Comparison of ENCODE assay signal across 1 mouse cellular context in the genomic region with DNA sequence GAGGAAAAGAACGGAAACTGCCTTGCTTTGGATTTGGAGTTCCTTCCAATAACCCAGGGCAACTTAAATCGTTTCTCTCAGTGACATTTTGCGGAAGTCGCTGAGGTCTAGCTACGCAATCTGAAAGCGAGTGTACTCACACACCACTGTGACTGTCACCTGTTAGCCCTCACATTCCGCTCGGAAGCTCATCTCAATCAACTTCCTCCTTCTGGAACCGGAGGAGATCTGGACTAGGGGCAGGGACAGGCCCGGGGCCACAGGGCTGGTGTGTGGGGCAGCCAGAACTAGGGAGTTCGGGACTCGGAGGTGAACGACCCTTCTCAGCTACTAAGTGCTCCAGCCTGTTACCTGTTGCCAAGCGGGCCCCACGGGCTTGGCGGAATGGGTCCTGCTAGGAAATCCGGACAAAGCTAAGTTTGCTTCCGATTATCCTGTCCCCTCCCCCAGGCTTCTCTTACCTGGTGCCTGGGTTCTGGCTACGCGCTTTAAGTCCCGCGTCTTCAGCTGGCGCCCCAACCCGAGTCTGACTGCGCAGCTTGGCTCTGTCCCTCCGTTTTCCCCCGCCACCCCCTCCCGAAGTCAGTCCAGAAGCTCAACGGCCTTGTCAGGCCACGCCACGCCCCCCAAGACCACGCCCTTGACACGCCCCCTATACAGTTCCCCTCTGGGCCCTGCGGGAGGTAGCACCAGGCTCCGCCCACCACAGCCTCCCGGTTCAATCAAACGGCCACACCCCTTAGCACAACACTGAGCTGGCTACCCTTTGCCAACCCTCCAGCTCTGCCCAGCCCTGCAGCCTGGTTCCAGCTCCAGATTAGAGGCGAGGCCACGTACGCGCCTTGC.
TF ChIP-seq lines count a peak whose summit lies in the region.

No protein-coding gene starts in this region.

TF ChIP-seq in CH12.LX, 34 proteins besides CTCF, POLR2A, EP300 and RAD21 (continued from another document):
- peak; percentile 90 for TF ChIP-seq BHLHE40 (IDR thresholded peaks at IDR 0.05; ENCODE audit: low read depth, low read length)
- TF ChIP-seq POLR2AphosphoS2 (IDR thresholded peaks at IDR 0.05; ENCODE audit: low read depth, low read length) = no peak
- TF ChIP-seq ELF1 (IDR thresholded peaks at IDR 0.05; ENCODE audit: low read depth, low read length) = peak; percentile 87
- TF ChIP-seq SIN3A (IDR thresholded peaks at IDR 0.05; ENCODE audit: low read length) = peak; percentile 83
- TF ChIP-seq JUND (conservative IDR thresholded peaks at IDR 0.05; ENCODE audit: low read depth, low read length) = no peak
- TF ChIP-seq TCF12 (IDR thresholded peaks at IDR 0.05; ENCODE audit: low read depth, low read length) = peak; percentile 53
- TF ChIP-seq ZC3H11A (IDR thresholded peaks at IDR 0.05; ENCODE audit: low read depth, low read length) = no peak
- peak; percentile 29; the same call in 1 of the 2 replicates for TF ChIP-seq HCFC1 (IDR thresholded peaks at IDR 0.05; ENCODE audit: low read depth, low read length)
- TF ChIP-seq KAT2A (IDR thresholded peaks at IDR 0.05; ENCODE audit: insufficient replicate concordance, low read length) = 0 out of 2 replicates have a peak, but pooled peaks have one; percentile 18
- no peak for TF ChIP-seq E2F4 (IDR thresholded peaks at IDR 0.05; ENCODE audit: insufficient replicate concordance, low read depth, low read length)
- peak; percentile 83 for TF ChIP-seq ETS1 (conservative IDR thresholded peaks at IDR 0.05; ENCODE audit: low read depth, low read length)
- peak; percentile 43; the same call in 1 of the 2 replicates for TF ChIP-seq NRF1 (IDR thresholded peaks at IDR 0.05; ENCODE audit: low read depth, low read length)
- TF ChIP-seq ZMIZ1 (IDR thresholded peaks at IDR 0.05; ENCODE audit: low read depth, low read length) = peak; percentile 76
- peak; percentile 73 for TF ChIP-seq MAZ (IDR thresholded peaks at IDR 0.05; ENCODE audit: low read depth, low read length)
- no peak for TF ChIP-seq USF2 (conservative IDR thresholded peaks at IDR 0.05; ENCODE audit: low read depth, low read length)
- peak; percentile 32; the same call in 1 of the 2 replicates for TF ChIP-seq IRF4 (IDR thresholded peaks at IDR 0.05; ENCODE audit: low read depth, low read length)
- TF ChIP-seq ZNF384 (IDR thresholded peaks at IDR 0.05; ENCODE audit: low read depth, low read length) = no peak
- TF ChIP-seq MEF2A (IDR thresholded peaks at IDR 0.05; ENCODE audit: borderline replicate concordance, low read depth, low read length) = peak; percentile 16
